Mouse (Mus musculus): ENCODE measurements around the gene Txndc11.
"Not testable (repeated sequence)": the region's sequence is repeated elsewhere in the genome, so short reads cannot be mapped to it uniquely, and the experiment has no call there.

Txndc11 gene

DNA sequence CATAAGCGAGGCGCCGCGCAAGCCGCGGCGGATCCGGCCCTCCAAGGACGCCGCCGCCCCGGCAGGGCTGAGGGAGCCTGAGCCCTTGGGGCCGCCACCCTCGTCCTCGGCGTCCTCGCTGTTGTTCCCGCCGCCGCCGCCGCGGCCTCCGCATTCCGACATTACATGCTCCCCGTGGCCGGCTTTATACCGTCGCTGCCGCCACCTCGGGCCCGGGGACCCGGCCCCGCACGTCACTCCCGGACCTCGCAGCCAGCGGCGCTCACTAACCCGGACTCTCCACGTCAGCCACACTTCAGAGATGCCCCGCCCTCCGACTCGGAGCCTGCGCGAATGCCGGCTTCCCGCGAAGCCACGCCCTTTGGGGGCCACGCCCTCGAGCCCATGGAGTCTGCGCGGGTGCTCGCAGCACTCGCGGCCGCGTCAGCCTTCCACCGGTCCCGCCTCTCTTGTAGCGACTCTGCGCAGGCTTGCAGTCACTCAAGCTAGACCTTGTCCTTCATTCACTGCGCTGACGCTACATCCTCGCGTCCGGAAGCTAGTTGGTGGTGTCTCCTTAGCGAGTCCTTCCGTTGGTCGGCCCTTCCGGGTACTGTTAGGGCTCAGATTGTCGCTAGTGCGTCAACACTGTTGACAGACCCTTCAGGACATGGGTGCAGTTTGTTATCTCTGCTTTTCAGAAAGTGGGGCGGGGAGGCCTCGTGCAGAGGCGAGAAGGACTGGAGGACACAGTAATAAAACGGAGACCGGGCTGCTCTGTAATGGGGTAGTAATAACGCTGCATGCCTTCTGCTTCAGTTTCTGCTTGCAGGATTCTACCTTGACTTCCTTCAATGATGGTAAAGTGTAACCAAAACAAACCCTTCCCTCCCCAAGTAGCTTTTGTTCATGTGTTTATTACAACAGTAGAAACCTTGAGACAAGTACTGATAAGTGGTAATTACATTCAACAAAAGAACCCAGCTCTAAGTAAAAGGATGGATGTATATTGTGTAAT lies at the start of gene Txndc11:
TSS of gene Txndc11 (minus strand) at position 303 of the 997 bp plus-strand sequence.
- DNase-seq: peak; percentile 98

DNA sequence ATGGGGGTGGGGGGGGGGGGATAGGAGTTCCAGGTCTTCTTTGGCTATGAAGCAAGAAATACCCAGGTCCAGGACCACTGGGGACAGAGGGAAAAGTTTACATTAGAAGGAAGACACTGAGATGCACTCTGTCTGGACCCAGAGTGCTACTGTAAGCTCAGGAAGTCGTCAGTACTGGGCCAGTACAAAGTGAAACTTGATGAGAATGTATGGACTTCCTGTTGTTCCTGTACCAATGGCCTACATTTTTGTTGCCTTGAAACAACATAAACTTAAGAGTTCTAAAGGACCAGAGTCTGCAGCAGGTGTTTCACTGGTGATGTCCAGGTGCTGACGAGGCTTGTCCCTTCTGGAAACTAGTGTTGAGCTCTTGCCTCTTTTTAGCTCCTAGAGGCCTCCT lies 43.0 kb upstream of the Txndc11 start:
- DNase-seq: no peak

DNA sequence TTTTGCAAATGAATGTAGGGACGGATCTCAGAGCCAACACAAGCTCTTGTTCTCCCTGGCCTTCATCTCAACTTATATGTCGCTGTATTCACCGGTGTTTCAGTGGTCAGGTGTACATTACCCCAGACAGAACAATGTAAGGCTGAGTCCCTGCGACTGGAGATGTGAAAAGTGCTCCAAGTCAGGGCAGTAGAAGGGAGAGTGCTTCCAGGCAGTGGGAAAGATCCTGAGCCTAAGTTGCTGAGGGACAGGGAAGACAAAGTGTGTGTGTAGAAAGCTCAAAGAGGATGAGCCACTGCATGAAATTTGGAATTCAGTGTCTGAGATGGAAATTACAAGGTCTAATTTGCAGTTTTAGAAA lies 42.4 kb upstream of the Txndc11 start:
- no peak for DNase-seq

DNA sequence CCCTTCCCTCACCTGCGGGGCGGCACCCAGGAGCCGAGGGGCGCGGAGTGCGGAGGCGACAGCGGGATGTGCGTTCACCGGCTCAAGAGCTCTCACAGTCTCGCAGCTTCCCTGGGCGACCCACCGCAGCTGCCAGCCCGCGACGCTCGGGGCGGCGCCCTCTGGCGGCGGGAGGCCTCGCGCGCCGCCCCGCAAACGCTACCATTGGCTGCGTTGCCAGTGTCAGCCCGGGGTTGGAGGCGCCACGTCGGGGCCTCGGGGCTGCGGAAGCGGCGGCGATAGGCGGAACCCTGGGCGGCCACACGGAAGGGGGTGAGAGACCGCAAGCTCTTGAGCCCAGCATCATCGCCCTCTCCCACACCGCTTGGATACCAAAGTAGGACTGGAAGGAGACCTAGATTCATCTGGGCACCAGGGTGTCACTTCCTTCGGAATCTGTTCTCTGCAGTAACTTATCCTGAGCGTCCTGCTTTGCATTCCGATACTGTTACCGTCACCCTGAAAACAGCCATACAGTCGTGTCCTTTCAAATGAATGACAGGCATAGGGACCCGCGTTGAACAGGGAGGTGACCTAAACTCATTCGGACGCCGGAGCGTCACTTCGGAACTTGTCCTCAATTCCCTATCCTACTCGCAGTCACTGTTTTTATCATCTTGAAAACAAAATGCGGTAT lies 41.9 kb upstream of the Txndc11 start, which contains the start of gene Zc3h7a:
TSS of gene Zc3h7a (minus strand) at position 186 of the 676 bp plus-strand sequence.
- DNase-seq: peak; percentile 83

DNA sequence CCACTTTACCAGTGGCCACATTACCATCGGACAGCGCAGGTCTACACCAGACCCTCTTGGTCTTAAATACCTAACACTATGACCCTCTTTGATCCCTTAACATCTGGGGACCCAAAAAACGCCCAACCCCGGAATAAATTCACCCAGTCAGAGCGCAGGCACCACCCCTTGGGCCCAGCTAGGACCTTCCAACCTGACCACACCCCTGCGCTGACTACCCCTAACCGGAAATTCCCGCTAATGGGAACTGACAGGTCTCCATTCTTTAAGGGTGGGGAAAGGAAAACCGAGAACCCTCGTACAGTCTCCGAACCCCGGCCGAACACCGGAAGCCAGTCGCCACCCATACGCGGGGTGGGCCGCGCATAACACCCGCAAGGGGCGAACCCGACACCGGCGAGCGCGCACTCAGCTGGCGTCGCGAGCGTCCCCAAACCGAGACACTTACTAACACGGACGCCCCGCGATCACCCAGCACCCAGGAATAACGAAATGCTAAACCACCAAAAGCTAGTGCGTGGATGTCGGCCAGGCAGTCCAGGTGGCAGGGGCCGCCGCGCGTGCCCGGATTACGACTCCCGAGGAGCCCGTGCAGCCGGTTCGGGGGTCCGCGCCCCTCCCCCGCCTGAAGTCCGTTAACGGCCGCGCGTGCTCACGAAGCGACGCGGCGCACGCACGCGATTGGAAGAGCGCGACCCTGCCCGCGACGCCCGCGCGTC lies 41.2 kb upstream of the Txndc11 start:
- DNase-seq: no peak

DNA sequence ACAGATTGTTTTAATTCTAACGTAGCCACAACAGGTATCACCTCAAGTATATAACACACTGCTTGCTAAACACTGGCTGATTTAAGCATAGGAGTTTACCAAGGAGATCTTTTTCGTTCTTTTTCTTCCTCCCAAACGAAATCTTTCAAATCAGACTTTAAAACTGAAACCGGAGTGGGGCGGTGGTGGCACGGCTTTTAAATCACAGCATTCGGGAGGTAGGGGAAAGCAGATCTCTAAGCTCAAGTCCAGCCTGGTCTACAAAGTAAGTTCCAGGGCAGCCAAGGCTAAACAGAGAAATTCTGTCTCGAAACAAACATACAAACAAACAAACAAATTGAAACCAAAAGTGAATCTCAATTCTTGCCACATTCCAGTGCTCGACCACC lies 40.6 kb upstream of the Txndc11 start:
- no peak for DNase-seq

DNA sequence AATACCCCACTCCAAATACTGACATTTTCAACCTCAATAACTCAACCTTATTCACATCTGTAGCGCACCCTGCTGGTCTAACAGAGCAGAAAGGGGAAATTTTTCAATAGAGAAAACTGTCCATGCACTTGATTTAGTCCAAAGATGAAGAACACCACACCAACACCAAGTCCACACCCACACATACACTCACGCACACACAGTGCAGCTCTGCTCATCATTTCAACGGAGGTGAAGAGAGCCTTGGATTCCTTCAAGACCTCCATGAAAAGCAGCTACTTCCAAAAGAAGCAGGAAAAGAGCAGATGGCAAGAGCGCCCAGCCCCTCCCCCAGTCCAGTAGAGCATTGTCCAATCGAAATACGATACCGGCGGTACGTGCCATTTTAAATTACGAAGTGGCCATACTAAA lies 40.2 kb upstream of the Txndc11 start:
- DNase-seq: peak; percentile 51

DNA sequence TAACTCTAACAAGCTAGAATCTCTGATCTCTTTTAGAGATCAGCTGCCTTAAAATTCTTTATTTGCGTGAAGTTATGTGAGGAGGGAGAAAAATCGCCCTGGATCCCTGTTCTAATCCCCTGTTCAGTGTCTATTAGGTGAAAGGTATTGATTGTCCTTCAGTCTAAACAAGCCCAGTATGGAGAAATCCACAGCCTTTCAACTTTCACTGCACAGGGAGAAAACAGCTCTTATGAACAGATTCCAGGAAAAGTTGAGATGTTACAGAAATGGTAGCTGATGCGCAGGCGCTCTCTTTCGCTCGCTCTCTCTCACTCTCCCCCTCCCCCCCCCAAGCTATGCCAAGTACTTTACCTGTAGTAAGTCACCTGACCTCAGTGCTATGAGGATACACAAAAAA lies 37.2 kb upstream of the Txndc11 start:
- DNase-seq: no peak

DNA sequence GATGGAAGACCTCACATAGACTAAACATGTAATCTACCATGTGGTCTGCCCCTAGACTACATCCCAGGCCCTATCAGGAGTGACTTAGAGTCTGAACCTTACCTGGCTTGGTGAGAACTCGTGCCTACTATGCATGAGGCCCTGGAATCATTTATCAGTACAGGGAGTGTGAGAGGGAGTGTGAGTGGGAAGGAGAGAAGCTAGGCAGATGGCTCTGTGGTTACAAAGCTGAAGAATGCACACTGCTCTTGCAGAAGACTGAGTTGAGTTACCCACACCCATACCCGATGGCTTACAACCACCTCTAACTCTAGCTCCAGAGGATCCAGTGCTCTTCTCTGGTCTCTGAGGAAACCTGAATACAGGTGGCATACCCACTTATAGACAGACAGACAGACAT lies 32.0 kb upstream of the Txndc11 start:
- no peak for DNase-seq

DNA sequence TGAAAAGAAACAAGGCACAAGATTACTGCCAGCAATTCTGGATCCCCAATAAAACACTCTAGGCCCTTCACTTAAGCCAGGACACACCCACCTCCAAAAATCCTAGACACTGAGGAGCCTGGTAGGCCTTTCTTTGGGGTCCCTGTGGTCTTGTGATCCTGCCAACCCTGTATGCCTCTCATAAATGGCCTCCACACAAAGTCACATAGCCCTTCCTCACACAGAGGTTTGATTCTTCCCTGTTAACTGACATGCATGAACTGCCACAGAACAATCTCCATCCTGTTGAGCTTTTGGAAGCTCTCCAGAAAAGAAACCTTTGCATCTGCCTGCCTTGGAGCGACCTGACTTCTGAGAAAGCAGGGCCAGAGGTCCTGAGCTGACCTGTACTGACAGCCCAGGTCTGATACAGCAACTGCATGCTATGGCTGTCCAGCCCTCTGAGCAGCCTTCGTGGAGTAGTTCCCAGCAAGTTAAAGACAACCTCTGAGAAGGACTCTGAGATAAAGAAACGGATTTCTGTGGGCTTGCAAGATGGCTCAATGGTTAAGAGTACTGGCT lies 30.3 kb upstream of the Txndc11 start:
- DNase-seq: no peak

DNA sequence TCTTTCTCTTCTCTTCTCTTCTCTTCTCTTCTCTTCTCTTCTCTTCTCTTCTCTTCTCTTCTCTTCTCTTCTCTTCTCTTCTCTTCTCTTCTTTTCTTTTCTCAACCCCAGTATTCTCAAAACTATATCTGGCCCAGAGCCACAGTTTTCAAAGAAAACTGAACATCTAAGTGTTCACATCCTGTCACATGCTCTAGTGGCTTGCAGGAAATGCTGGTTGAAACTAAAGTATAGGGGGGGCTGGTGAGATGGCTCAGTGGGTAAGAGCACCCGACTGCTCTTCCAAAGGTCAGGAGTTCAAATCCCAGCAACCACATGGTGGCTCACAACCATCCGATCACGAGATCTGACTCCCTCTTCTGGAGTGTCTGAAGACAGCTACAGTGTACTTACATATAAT lies 23.3 kb upstream of the Txndc11 start:
- DNase-seq: not testable (repeated sequence)

DNA sequence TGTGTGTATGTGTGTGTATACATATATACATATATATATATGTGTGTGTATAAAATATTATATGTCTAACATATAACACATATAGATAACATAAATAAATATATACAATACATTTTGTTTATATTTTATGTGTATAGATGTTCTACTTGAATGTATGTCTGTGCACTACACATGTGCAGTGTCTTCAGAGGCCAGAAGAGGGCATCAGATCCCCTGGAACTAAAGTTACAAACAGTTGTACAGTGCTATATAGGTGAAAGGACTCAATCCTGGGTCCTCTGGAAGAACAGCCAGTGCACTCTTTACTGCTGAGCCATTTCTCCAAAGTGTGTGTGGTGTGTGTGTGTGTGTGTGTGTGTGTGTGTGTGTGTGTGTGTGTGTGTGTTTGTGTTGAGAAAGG lies 20.1 kb upstream of the Txndc11 start:
- DNase-seq: no peak

DNA sequence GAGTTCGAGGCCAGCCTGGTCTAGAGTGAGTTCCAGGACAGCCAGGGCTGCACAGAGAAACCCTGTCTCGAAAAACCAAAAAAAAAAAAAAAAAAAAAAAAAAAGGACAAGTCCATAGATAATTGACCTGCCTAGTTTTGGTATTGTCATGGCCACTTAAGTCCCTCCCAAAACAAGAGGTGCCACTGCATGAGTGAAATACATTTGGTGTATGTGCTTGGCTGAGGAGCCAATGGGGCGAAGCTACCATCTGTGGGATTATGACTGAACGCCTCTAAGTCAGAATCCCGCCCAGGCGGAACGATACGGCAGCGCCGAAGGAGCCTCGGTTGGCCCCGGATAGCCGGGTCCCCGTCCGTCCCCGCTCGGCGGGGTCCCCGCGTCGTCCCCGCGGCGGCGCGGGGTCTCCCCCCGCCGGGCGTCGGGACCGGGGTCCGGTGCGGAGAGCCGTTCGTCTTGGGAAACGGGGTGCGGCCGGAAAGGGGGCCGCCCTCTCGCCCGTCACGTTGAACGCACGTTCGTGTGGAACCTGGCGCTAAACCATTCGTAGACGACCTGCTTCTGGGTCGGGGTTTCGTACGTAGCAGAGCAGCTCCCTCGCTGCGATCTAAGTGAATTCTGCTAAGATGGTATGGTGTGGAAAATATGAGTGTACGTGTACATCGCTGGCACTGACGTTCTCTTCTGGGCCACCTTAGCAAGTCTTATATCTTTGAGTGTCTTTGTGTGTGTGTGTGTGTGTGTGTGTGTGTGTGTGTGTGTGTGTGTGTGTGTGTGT lies 9.4 kb upstream of the Txndc11 start:
- DNase-seq: peak; percentile 100

DNA sequence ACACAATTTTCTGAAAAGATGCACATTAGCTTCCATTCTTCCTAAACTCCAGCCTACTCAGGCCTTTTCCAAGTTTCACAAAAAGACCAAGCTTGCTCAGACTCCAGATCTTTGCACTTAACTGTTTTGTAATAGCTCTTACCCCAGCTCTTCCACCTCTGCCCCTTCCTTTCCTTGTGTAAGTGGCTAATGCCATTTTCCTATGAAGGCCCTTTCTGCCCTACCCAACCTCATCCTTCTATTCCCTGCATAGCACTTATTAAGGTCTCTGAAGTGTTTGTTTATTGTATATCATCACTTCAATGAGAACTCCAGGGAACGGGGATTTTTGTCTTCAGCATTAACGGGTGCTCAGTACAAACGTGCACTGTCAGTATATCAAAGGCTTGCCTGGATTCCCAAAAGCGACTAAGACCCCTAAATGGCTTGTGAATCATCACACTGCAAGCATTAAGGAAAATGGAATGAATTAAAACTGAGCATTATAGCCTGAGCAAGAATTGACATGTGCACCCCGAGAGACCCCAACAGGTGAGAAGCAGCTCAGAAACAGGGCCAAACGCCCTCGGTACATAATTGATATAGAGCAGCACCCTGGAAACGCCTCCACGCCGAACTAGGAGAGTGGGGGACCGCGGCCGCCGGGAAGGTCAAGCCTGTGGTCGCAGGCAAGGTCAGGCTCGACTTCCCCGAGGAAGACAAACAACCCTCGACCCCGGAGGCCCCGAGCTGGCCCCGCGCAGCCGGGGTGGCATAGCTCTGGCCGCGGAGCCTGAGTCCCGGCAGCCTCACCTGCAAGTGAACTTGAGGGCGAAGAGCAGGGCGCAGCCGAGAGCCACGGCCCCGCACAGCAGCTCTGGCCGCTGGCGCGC lies 738 bp downstream of the Txndc11 start:
- no peak for DNase-seq

DNA sequence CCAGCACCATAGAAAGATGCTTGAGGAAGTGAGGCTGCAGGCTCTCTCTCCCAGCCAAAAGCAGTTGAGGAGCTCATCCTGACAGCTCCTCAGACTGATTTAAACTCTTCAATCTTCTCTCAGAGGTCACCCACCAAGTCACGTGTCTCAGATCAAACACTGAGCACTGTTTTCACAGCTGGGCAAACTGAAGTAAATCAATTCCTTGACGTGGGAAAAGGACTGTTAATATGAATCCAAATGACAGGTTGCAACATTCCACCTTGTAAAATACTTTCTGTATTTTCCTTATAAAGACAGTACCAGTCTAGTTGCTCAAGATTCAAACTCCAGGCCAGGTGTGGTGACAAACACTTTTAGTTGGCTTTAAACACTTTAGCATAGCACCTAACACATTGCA lies 1.6 kb downstream of the Txndc11 start:
- DNase-seq: no peak

DNA sequence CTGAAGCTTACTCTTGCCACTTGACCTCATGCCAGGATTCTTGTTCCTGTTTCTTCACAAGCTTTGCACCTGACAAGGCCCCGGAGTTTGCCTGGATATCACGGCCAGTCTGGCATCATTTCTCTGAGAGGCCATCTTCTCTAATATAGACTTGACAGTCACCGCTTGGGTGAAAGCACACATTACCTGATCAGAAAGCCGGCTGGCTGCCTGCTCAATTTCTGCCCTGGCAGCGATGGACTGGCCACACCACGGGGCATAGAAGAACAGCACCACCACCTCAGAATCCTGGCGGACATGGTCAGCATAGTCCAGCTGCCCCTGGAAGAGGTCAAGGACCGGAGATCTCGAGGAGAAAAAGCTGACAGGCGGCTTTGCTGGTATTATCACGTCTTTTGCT lies 6.1 kb downstream of the Txndc11 start:
- DNase-seq: no peak

DNA sequence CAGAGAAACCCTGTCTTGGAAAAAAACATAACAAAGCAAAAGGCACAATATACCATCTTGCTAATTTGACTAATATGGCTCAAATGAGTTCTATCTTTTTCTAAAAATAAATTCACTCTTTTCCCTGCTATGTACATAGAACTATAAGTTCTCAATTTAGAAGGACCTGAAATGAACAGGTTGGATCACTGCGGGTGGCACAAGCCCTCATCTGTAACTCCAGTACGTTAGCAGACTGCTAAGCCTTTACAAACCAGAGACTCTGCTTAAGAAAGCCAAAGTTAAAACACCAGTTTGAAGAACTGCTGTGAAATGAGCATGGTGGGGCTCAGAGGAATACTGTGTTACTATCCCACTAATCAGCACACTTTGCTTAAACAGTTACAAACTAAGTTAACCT lies 9.1 kb downstream of the Txndc11 start:
- DNase-seq: no peak

DNA sequence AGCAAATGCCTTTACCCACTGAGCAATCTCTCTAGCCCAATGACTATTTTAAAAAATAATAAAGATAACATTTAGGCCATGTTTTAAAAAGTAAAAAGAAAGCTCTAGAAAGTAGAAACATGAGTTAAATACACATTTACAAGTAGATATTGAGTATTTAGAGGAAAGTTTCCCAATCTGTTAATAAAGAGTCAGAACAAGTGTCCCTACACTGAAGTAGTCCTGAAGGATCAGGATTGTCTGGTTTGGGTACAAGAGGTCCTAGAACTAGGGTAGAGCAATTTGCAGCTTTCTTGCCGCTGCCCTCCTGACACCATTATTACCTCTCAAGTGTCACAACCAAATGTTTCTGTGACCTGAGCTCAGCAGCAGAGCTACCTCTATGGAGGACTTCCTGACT lies 10.3 kb downstream of the Txndc11 start:
- DNase-seq: no peak

DNA sequence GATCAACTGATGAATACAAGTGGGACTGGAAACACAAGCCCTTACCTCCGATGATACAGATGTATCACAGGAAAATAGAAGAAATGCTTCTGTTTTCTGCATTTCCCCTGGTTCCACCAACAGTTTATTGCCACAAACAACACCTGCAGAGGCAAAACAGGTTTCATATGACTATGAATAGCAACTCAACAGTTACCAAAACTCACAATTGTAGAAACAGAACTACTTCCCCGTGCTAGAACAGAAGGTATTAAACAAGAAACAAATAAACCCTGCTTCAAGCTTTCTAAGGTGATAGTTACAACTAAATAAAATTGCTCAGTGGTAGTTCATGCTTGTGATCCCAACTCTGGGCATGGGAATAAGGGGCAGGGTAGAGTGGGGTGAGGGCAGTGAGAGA lies 11.8 kb downstream of the Txndc11 start:
- DNase-seq: no peak

DNA sequence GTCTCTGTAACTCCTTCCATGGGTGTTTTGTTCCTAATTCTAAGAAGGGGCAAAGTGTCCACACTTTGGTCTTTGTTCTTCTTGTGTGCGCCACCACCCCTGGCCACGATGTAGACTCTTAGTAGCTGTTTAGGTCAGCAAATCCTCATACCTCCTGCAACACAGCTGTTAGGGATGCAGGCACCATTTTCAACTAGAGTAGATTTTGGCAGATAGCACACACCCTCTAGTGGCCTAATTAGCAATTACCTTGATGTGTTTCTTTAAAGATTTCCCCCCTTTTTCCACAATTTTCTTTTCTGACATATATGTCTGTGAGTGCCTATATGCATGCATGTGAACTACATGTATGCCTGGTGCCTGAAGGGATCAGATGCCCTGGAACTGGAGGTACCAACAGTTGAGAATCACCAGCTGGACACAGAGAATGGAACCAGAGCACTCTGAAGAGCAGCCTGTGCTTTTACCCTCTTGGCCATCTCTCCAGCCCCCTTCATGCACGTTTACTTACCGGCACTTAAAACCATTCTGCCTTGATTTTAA lies 25.2 kb downstream of the Txndc11 start:
- no peak for DNase-seq

DNA sequence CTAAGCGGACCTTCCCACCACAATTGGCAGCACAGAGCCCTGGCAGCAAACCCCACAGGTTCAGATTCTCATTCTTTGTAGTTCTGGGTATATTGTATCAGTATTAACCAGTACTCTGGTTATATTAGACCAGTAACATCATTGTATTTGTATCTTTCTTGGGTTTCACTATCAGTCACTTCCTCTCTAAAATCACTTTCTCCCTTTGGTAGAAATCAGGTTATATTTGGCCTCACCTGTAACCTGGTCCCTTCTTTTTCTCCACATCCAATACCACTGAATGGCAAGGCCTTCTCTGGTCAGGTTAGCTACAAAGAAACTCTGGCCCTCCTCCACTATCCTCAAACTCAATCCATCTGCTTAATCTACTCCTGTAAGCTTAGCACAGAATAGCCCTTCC lies 29.5 kb downstream of the Txndc11 start:
- DNase-seq: no peak
